Mouse (Mus musculus): ENCODE measurements around the gene Vmn1r111. TPM values are rescaled to one million over a fixed set of nuclear protein-coding genes. Genes with fewer than 3 reads are reported as not detected.
"Not testable (repeated sequence)": the region's sequence is repeated elsewhere in the genome, so short reads cannot be mapped to it uniquely, and the experiment has no call there.

The Vmn1r111 gene
- not detected in 2 replicates for polyA plus RNA-seq (2015; fragmentation: Nextera tagmentation; extraction: Ambion mirVana)

DNA sequence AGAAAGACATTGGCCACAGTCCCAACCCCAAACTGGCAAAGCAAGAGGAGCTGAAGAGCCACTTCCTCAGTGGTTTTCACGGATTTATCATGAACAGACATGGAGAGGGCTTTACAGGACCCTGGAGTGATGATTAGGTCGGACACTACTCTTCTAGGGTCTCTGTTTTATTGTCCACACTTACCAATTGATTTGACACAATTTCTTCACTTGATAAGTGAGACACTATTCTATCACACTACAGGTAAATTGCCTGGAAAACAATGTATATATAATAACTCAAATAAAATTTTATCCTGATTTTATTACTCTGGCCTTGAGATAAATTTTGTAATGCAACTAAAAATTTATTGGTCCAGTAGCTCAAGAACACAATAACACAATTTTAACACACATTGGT, at the start of gene Vmn1r111:
Gene Vmn1r111 (minus strand): TSS at position 101 of the 400 bp plus-strand sequence.
- H3K4me3 ChIP-seq (ENCODE audit: low read length); H3K4me1 ChIP-seq (ENCODE audit: control insufficient read depth, insufficient read depth, low read length); H3K9me3 ChIP-seq (ENCODE audit: control insufficient read depth, low read length); H3K9ac ChIP-seq (ENCODE audit: low read depth, low read length); H3K27me3 ChIP-seq (replicated peaks; ENCODE audit: control insufficient read depth, insufficient read depth, low read length); ATAC-seq; H3K4me2 ChIP-seq (ENCODE audit: low read depth, low read length); H3K36me3 ChIP-seq (ENCODE audit: control insufficient read depth, insufficient read depth, low read length); H3K27ac ChIP-seq (ENCODE audit: low read length): not testable (repeated sequence)
- WGBS = no CpG with 5 or more reads among the region's 2 CpGs

DNA sequence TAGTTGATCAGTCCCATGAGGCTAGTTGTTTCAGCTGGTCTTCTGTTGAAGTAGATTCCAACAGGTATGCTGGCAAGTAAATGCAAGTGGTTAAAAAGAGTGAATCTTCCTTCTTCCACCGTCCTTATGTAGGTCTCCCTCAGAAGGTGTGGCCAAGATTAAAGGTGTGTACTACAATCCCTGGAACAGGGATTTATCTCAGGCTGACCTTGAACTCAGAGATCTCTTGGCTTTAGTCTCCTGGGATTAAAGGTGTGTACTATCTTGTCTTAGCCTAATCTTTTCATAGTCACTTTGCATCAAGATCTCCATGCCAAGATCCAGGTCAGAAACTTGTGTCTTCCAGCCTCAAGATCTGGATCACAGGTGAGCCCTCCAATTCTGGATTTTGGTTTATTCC, 27.5 kb upstream of the Vmn1r111 start, which contains the start of gene Gm10668:
Gene Gm10668 (minus strand): TSS at position 101 of the 400 bp plus-strand sequence.
- not testable (repeated sequence) for H3K4me1 ChIP-seq (ENCODE audit: control insufficient read depth, insufficient read depth, low read length); H3K36me3 ChIP-seq (ENCODE audit: control insufficient read depth, insufficient read depth, low read length); H3K4me2 ChIP-seq (ENCODE audit: low read depth, low read length); H3K27me3 ChIP-seq (replicated peaks; ENCODE audit: control insufficient read depth, insufficient read depth, low read length); H3K4me3 ChIP-seq (ENCODE audit: low read length); H3K27ac ChIP-seq (ENCODE audit: low read length); H3K9ac ChIP-seq (ENCODE audit: low read depth, low read length); H3K9me3 ChIP-seq (ENCODE audit: control insufficient read depth, low read length); ATAC-seq
- no CpG with 5 or more reads among the region's 1 CpGs for WGBS

DNA sequence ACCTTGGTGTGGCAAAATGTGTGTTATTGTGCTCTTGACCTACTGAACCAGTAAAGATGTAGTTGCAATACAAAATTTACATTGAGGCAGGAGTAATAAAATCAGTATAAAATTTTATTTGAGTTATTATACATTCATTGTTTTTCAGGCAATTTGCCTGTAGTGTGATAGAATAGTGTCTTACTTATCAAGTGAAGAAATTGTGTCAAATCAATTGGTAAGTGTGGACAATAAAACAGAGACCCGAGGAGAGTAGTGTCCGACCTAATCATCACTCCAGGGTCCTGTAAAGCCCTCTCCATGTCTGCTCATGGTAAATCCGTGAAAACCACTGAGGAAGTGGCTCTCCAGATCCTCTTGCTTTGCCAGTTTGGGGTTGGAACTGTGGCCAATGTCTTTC, 34.4 kb downstream of the Vmn1r111 start, which contains the start of gene Vmn1r107:
Gene Vmn1r107 (plus strand): TSS at position 301 of the 400 bp plus-strand sequence.
- no CpG with 5 or more reads among the region's 3 CpGs for WGBS
- H3K27ac ChIP-seq (ENCODE audit: low read length); ATAC-seq; H3K27me3 ChIP-seq (replicated peaks; ENCODE audit: control insufficient read depth, insufficient read depth, low read length); H3K4me1 ChIP-seq (ENCODE audit: control insufficient read depth, insufficient read depth, low read length); H3K36me3 ChIP-seq (ENCODE audit: control insufficient read depth, insufficient read depth, low read length); H3K9ac ChIP-seq (ENCODE audit: low read depth, low read length); H3K4me3 ChIP-seq (ENCODE audit: low read length); H3K9me3 ChIP-seq (ENCODE audit: control insufficient read depth, low read length); H3K4me2 ChIP-seq (ENCODE audit: low read depth, low read length): not testable (repeated sequence)

Other genes with a start within 250 kb of the Vmn1r111 start
- gene Gm10670, start 228.3 kb downstream of the Vmn1r111 start, polyA plus RNA-seq (2015; fragmentation: Nextera tagmentation; extraction: Ambion mirVana) = not detected in 2 replicates
- gene Vmn1r103, start 192.7 kb downstream of the Vmn1r111 start, polyA plus RNA-seq (2015; fragmentation: Nextera tagmentation; extraction: Ambion mirVana) = not detected in 2 replicates
- gene Vmn1r104, start 169.4 kb downstream of the Vmn1r111 start, polyA plus RNA-seq (2015; fragmentation: Nextera tagmentation; extraction: Ambion mirVana) = not detected in 2 replicates
- gene Gm5726, start 157.5 kb downstream of the Vmn1r111 start, polyA plus RNA-seq (2015; fragmentation: Nextera tagmentation; extraction: Ambion mirVana) = not detected in 2 replicates
- gene Gm4141, start 127.0 kb downstream of the Vmn1r111 start, polyA plus RNA-seq (2015; fragmentation: Nextera tagmentation; extraction: Ambion mirVana) = not detected in 2 replicates
- not detected in 2 replicates for gene Gm4513, start 104.2 kb downstream of the Vmn1r111 start, polyA plus RNA-seq (2015; fragmentation: Nextera tagmentation; extraction: Ambion mirVana)
- not detected in 2 replicates for gene Vmn1r107, start 34.3 kb downstream of the Vmn1r111 start, polyA plus RNA-seq (2015; fragmentation: Nextera tagmentation; extraction: Ambion mirVana)
- not detected in 2 replicates for gene Gm10668, start 27.4 kb upstream of the Vmn1r111 start, polyA plus RNA-seq (2015; fragmentation: Nextera tagmentation; extraction: Ambion mirVana)
- gene Vmn1r112, start 68.0 kb upstream of the Vmn1r111 start, polyA plus RNA-seq (2015; fragmentation: Nextera tagmentation; extraction: Ambion mirVana) = not detected in 2 replicates
- not detected in 2 replicates for gene Vmn1r113, start 84.1 kb upstream of the Vmn1r111 start, polyA plus RNA-seq (2015; fragmentation: Nextera tagmentation; extraction: Ambion mirVana)
- gene Vmn1r114, start 109.0 kb upstream of the Vmn1r111 start, polyA plus RNA-seq (2015; fragmentation: Nextera tagmentation; extraction: Ambion mirVana) = not detected in 2 replicates
- gene Vmn1r115, start 141.8 kb upstream of the Vmn1r111 start, polyA plus RNA-seq (2015; fragmentation: Nextera tagmentation; extraction: Ambion mirVana) = not detected in 2 replicates
- gene Vmn1r116, start 169.0 kb upstream of the Vmn1r111 start, polyA plus RNA-seq (2015; fragmentation: Nextera tagmentation; extraction: Ambion mirVana) = not detected in 2 replicates
- not detected in 2 replicates for gene Vmn1r117, start 180.9 kb upstream of the Vmn1r111 start, polyA plus RNA-seq (2015; fragmentation: Nextera tagmentation; extraction: Ambion mirVana)
- not detected in 2 replicates for gene Vmn1r118, start 209.1 kb upstream of the Vmn1r111 start, polyA plus RNA-seq (2015; fragmentation: Nextera tagmentation; extraction: Ambion mirVana)